Mouse (Mus musculus): ENCODE measurements around the gene C5ar1.
"Not testable (repeated sequence)": the region's sequence is repeated elsewhere in the genome, so short reads cannot be mapped to it uniquely, and the experiment has no call there.

Gene C5ar1

DNA sequence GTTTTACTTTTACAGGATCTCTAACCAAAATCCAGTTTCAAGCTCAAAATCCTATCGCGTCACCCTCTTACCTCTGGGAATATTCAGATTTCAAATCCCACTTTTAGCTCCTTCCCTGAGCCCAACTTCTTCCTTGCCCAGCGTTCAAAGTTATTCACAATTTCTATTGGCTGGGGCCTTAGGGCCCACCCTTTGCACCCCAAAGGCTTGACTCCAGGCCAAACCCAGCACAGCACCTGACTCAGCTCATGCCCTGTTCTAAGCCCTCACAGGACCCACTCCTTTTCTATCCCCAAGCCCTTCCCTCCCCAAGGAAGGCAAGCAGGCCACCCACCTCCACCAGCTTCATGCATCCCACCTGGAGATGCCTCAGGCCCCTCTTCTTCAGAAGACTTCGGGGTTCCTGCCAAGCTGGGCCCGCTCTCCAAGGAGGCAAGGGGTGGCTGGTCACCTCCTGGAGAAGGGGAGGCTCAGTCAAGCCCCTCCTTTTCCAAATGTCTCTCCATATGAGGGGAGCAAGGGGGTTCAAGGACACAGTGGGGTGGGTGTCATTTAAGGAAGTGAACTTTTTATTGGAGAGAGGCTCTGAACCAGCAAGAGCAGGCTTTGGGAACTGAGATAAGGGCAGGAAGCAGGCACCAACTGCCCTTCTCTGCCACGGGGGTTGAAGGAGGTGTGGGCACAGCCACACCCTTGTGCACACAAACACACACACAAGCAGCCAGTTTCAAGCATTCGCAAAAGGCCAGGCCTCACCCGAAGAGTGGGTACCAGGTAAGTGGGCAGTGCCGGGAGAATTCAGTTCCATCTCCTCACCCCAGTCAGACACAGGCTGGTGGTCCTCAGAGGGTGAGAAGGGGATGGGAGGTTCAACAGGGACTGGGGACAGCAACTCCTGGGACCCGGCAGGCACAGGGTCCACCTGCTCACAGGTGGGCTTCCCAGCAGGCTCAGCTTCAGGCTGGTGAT is 15.9 kb upstream of the C5ar1 start:
- DNase-seq (ENCODE audit: low read depth, low spot score) = no peak

DNA sequence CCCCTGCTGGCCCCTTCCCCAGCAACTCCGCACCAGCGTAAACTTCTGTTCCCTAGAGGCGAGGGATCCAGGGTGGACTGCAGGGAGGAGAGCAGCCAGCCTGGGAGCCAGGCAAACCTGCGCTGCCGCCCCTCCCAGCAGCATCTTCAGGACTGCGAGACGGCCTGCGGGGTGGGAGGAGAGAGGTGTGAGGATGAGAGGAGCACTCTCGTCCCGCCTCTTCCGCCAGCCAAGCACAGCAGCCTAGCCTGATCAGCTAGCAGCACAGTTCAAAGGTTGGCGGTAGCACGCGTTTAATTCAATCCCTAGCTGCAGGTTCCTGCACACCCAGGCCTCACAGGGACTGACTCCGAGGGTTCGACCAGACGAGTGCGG is 14.4 kb upstream of the C5ar1 start:
- DNase-seq (ENCODE audit: low read depth, low spot score) = no peak

DNA sequence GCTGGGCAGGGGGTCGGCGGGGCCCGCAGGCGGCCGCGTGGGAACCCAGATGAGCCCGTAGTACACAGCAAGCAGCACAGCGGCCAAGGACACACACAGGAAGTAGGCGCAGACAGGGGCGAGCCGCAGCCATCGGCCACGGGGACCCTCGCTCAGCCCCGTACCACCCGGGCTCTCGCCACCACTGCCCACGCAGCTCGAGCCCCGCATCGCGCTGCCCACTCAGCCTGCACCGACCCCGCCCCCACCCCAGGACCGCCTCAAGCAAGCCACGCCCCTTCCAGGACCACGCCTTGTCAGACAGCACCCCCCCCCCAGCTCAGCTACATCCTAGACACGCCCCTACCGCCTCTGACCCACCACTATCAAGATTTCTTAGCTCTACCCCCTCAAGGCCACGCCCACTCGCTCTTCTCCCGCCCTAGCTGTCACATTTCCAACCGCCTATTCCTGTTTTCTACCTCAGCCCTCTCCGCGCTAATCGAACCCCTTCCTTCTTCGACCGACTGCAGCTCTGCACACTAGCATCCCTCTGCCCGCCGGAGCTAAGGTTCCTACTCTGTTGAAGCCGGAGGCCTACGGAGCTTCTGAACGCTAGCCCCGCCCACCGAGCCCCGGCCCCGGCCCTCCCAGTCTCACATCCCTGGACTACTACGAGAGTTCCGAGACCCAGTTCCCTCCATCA is 13.9 kb upstream of the C5ar1 start, which contains the start of gene Inafm1:
TSS of gene Inafm1 (minus strand) at position 537 of the 685 bp plus-strand sequence.
- DNase-seq (ENCODE audit: low read depth, low spot score) = peak; percentile 89

DNA sequence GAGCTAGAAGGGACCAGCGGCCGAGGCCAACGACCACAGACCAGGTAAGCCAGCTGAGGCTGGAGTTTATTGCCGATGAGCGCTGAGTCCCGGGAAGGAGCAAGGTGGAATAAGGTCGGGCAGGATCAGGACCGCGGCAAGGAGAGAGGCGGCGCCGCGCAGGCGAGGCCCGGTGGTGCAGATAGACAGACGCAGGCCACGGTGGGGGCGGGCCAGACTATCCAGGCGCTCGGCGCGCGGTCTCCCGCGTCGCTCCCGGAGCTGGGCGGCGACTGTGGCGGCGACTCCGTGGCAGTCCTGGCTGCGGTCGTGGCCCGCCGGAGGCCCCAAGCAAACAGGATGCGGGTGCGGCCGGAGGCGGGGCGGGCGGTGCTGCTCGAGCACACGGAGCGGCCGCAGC is 13.3 kb upstream of the C5ar1 start:
- DNase-seq (ENCODE audit: low read depth, low spot score) = no peak

DNA sequence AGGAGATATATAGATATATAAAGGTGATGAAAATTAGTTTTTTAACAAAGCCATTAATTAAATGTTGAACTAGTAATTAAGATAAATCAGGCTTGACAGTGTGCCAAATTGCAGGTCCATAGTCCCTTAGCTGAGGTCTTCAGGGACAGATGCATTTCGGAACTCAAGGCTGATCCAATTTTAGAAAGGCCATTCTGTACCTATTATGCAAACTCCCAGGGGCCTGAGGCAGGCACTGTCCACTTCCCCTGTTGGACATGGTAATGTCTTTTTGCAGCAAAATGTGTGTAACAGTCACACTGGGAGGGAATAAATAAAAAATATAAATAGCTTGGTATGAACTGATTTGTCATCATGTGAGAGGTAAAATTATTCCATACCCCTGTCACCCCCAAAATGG is 11.8 kb upstream of the C5ar1 start:
- no peak for DNase-seq (ENCODE audit: low read depth, low spot score)

DNA sequence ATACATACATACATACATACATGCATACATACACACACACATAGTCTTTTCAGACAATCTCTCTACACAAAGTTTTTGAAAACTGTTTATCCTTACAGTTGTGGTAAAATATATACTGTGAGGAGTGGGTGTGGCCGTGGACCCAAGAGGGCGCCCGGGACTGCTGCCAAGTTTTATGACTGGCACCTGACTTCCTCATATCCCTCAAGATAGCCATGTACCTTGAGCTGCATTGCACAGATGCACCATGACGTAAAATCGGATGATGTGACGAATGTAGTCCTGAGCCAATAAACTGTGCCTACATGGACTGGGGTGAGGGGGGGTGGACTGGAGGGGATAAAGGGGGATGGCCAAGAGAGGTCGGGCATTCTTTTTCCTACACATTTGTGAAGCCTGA is 7.3 kb upstream of the C5ar1 start:
- DNase-seq (ENCODE audit: low read depth, low spot score) = not testable (repeated sequence)

DNA sequence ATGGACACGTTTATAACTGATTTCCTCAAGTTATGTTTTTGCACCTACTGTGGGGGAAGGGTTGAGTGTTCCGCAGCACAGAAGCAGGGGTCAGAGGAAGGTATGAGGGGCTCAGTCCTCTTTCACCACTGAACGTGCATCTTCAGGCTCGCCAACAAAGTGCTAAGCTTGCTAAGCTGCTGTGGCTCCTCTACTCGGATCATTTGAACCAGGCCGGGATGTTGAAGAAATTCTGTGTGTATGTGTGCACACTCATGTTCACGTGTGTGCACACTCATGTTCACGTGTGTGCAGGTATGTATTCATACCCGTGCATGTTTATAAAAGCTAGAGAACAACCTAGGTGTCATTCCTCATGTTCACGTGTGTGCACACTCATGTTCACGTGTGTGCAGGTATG is 6.5 kb upstream of the C5ar1 start:
- DNase-seq (ENCODE audit: low read depth, low spot score) = no peak

DNA sequence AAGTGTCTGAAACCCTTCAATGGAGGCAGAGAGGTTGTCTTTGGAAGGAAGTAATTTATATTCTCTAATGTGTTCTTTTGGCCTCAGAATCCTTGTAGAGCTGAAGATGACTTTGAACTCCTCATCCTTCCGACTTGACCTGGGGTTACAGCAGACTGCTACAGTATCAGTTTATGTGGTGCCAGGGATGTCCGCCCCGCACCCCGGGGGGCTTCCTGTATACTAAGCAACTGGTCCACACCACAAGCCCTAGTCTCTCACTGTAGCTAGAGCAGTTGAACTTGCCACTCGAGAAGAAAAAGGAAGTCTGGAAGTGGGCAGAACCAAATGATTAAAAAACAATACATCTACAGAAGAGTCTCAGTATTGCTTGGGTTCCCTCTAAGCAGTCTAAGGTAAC is 4.5 kb upstream of the C5ar1 start:
- DNase-seq (ENCODE audit: low read depth, low spot score) = no peak

DNA sequence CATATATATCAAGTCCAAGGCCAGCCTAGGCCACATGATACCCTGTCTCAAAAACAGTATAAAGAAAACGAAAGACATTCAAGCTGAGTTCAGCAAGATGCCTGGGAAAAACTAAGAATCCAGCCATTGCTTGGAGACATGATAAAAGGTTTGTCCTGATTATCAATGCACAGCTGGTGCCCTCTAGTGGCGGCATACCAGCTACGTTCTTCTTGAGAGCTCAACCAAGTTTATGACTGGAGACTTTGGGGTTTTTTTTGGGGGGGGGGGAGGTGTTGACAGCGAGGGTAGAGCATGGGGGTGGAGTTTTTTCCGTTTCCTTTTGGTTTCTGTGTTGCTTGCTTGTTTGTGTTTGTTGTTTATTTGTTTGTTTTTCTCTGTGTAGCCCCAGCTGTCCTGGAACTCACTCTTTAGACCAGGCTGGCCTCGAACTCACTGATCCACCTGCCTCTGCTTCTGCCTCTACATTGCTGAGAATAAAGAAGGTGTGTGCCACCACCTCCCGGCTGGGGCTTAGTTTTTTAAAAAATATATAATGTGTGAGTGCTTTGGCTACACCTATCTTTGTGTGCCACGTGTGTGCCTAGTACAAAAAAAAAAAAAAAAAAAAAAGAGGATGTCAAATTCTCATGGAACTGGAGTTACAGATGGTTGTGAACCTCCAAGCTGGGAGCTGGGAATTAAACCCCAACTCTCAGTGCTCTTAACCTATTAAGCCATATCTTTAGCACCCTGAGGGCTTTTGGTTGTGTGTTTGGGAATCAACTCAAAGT is 3.9 kb upstream of the C5ar1 start:
- DNase-seq (ENCODE audit: low read depth, low spot score) = peak; percentile 67

DNA sequence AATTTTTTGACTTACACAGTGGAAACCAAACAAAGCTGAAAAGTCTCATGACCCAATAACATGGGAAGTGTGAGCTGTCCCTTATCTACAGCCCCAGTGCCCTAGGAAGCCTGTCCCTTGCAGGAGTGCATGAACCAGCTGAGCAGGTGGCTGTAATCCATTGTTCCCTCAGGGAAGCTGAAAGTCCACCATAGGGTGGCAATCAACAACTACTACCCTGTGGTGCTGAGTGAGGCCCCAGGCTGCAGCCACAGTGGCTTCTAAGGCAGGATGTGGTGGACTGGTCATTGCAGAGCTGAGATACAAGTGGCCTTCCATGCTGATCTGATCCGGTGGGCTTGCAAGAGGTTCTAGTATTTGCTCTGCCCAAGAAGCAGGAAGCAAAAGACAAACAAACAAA is 1.8 kb upstream of the C5ar1 start:
- no peak for DNase-seq (ENCODE audit: low read depth, low spot score)

DNA sequence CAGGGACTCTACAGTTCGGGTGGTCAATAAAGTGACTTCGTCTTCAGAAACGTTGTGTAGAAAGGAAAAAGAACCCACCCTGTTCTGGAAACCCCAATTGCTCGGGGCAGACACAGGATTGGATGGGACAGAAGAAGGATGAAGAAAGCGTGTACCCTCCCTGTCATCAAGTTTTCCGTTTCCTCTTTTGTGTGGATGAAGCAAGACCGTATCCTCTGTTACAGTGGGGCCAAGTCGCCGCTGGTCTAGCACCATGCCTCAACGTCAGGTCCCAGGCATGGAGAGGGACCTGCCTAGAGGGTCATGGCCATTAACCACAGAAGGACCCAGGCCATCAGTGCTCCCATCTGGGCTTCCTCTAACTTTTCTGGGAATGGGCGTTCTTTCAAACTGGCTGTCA is 1.5 kb downstream of the C5ar1 start:
- no peak for DNase-seq (ENCODE audit: low read depth, low spot score)

DNA sequence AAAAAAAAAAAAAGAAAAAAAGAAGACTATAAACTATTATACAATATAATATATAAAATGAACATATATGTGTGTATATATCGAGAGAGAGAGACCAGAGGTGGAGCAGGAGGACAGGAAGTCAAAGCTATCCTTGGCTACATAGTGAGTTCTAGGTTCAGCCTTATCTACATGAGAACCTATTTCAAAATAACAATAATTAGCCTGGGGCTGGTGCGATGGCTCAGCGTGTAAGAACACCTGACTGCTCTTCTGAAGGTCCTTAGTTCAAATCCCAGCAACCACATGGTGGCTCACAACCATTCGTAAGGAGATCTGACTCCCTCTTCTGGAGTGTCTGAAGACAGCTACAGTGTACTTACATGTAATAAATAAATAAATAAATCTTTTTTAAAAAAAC is 3.4 kb downstream of the C5ar1 start:
- not testable (repeated sequence) for DNase-seq (ENCODE audit: low read depth, low spot score)

DNA sequence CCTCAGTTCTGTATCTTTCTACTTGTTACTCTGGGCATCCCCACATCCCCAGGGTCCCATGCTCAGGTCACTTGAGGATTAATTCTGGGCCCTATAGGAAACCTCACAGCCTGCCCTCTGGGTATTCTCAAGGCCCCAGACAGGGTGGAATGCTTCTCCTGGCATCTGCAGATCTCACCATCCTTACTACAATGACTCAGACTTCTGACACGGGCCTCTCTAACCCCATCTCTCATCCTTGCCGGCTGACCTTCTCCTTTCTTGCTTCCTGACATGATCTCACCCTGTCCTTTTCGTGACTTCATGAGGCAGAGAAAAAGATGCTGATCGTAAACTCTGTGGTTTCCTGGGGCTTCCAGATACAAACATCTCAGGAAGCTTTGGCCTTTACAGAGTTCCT is 5.1 kb downstream of the C5ar1 start:
- no peak for DNase-seq (ENCODE audit: low read depth, low spot score)

DNA sequence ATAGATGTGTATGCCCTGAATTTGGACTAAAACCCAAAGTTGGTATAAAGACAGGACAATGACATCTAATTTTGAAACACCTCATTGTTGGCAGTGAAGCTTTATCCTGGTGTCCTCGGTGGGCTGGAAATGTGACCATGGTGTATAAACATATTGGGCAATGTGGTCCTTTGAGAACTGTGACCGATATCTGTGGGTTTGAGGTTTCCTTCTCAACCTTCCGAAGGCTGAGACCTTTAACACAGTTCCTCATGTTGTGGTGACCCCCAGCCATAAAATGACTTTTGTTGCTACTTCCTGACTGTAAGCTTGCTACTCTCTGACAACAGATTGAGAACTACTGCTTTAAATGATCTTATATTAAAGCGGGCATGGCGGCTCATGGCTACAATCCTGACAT is 8.7 kb downstream of the C5ar1 start:
- DNase-seq (ENCODE audit: low read depth, low spot score) = no peak

DNA sequence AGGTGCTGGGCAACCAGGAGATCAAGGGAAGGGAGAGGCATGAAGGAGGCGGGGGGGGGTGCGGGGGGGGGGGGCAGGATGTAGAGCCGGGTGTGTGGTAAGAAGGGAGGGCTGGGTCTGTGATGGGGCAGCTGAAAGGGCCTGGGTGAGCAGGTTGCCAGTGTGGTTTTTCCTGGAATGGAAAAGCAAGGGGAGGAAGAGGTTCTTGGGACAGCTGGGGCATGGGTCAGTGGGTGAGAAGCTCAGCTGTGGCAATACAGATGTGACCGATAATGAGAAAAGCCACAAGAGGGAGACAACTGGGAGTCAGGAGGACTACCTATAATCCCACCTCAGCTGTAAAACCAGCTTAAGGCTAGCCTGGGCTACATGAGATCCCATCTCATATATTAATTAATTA is 13.4 kb downstream of the C5ar1 start:
- DNase-seq (ENCODE audit: low read depth, low spot score) = no peak

DNA sequence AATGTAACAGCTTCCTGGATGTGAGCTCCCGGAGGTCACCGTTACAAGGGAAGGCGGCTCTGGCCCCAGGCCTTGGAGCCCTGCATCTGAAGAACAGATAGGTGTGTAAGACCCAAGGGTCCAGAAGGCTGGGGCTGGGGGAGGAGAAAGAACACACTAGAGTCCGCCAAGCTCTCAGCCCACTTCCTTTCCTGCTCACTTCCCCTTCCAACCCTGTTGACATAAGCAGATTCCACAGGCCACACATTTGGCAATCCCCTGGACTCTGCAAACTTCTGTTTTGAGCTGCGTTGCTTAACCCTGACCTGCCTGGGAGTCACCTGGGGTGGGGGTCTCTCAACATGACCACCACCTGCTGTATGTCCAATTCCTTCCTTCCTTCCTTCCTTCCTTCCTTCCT is 15.3 kb downstream of the C5ar1 start, which contains the start of gene C5ar2:
TSS of gene C5ar2 (minus strand) at position 88 of the 400 bp plus-strand sequence.
- DNase-seq (ENCODE audit: low read depth, low spot score) = no peak

DNA sequence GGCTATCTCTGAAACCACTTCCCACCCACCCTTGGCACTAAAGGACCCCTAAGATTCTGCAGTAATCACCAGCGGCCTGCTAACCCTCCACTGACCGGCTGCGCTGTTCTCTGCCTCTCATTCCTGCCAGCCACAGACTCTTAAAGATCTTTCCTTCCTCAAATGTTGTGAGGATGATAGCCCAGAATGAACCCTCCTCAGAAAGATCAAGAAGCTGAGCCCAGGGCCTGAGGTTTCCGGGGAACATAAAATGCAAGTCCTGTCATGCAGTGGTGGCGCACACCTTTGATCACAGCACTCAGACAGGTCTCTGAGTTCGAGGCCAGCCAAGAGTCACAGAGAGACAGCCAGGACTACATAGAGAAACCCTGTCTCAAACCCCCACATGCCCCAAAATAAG is 17.1 kb downstream of the C5ar1 start:
- DNase-seq (ENCODE audit: low read depth, low spot score) = no peak

DNA sequence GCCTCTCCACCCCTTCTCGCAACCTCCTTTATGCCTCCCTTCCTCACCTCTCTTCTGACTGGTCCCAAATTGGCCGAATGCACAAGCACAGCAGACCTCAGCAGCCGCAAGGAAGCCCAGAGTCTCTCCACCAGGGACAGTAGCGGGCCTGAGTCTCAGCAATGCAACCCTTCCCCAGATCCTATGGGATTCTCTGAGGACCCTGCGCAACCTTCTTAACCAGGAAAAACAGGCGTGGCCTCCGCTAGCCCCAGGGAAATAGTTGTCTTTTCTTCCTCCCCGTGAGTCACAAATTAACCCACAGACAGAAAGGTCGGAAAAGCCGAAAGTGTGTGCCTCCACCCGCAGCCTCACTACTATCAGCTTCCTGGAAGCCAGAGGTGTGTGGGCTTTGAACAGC is 17.6 kb downstream of the C5ar1 start:
- DNase-seq (ENCODE audit: low read depth, low spot score) = no peak

DNA sequence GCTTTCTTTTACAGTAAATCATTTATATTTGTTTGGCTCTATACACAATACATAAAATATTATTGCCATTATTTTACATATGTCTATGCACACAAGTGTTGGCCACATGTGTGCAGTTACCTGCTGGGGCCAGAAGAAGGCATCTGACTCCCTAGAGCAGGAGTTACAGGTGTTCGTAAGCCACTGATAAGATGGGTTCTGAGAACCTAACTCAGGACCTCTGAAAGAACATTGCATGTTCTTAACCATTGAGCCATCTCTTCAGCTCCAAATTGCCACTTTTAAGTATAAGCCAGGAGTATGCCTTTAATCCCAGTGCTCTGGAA is 18.4 kb downstream of the C5ar1 start:
- DNase-seq (ENCODE audit: low read depth, low spot score) = no peak

DNA sequence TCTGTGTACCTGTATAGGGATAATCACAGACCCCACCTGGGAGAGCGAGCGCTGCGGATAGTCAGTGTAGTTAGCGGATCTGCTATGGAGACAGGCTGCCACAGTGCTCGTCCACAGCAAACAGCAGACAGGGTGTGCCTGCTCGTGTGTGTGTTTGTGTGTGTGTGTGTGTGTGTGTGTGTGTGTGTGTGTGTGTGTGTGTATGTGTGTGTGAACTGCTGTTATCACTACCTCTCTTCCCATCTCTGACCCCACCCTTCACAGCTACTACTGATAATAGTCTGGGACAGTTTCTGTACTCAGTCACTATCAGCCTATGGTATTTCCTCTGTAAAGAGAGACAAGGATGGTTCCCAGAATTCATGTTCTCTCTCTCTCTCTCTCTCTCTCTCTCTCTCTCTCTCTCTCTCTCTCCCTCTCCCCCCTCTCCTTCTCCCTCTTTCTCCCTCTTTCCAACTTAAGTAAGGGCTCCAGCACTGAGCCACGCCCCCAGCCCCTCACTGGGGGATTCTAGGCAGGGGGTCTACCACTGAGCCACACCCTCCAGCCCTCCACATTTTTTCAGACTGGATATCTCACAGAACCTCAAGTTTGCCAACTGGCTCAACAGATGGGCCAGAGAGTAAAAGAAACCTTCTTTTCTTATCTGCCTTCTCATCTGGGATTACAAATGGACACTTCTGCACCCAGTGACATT is 18.9 kb downstream of the C5ar1 start:
- DNase-seq (ENCODE audit: low read depth, low spot score) = no peak

DNA sequence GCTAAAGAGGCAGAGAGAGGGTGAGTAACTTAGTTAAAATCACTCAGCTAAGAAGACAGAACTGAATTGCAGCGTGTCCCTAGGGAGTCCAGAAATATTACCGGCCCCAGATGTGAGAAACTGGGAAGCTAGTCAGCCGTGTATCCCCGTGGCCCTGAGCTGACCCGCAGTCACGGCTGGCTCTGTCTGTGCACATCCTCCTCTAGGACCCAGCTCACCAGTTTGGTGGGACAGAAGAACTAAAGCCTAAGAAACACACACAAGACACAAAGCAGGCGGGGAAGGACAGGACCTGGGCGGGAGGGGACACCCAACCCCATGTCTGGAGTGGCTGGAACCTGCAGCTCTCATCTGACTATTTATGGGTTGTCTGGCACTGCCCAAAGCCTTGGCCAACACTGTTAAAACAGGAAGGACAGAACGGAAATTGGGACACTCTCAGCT is 19.8 kb downstream of the C5ar1 start:
- DNase-seq (ENCODE audit: low read depth, low spot score) = peak; percentile 64

DNA sequence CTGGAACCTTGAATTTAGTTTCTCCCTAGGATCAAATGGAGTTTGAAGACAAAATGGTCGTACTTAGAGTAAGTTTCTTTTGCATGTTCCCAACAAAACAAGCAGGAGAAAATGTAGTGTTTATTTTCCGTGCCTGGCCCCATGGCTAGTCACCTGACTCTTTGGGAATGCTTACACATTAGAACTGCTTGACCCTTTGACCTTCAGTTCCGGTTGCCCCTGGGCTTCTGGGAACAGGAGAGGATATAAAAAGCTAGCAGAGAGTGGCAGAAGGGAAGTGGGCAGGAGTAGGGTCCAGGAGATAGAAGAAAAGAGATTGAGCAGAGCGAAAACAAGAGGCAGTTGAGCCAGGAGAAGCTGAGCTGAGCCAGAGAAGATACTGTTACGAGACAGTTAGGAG is 29.5 kb downstream of the C5ar1 start:
- DNase-seq (ENCODE audit: low read depth, low spot score) = peak; percentile 24

All from skeletal muscle tissue, adult 2 months (tissue).